Mouse (Mus musculus) cerebellum, postnatal 14 days (tissue): Measurements from ENCODE around the gene Pde9a.
"Not testable (repeated sequence)": the region's sequence is repeated elsewhere in the genome, so short reads cannot be mapped to it uniquely, and the experiment has no call there.

Experiments
- DNase-seq, 2 experiments: peaks; one replicate each; pipeline ENCODE4 v3.0.0; 2021; ENCODE audit warnings: mixed read lengths in 2 of 2

Pde9a gene

DNA sequence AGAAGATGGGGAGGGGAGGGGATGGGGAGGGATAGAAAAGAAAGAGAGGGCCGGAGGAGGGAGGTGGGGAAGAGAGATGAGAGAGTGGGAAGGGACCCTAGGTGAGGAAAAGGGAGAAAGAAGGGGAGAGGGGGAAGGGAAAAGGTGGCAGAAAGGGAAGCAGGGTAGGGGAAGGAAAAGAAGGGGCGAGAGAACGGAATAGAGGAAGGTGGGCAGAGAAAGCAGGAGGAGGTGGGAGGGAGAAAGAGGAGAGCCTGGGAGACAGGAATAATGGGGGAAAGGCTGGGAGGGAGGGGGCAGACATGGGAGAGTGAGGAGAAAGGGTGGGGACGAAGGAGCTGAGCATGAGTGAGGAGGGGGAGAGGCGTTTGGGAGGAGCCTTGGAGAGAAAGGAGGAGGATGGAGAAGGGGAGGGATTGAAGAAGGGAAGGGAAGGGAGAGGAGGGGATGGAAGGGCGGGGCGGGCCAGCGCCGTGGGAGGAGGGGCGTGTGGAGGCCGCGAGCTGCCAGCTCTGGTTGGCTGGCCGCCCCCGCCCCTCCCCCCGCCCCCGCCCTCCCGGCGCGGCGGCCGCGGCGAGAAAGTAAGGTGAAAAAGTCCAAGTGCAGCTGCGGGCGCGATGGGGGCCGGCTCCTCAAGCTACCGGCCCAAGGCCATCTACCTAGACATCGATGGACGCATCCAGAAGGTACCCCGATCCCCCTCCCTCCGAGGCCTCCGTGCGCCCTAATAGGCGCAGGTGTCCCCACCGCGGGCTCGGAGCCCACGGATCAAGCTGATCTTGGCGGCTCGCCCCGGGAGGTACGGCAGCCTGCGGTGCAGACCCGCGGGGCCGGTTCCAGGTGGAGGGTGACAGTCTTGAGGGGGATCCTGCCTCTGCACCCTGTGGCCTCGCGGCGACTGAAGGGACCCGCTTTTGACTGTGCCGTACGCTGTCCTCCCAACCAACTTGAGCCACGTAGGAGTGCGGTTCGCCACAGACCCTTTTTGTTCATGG is at the start of gene Pde9a:
TSS of gene Pde9a (plus strand) at position 540 of the 995 bp plus-strand sequence.
- peak; percentile 80 to 84 for DNase-seq

DNA sequence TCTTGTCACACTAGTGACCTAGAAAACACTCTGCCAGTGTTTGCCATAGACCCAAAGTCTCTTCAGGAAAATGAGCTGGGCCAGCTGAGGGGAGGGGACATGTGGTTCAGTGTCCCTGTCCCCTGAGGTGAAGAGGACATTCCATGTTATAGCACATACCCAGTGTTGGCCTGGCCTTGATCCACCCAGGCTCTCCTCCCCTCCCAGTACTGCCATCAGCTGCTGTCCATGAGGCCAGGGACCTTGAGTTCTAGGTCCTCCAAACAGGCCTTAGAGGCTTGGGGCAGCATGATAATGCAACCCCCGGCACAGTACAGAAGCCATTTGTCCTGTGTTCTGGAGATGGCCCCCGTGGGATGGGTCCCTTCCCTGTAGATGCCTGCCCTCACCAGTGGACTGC is 46.2 kb upstream of the Pde9a start:
- no peak for DNase-seq

DNA sequence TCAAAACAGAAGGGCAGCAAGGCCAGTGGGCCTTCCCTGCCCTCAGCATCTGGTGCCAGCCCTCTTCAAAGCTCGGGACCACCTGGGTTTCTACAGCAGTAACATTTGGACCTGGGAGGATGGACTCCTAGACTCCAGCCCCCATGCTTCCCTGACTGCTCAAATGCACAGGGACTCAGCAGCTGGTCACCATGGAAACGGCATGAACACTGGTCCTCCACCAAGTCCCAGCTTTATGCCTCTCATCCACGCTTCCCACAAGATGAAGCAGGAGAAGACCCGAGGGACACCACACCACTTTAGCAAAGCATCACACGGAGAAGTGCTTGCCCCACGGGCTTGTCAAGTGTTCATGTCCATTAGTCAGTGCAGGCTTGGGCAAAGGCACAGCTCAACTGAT is 43.8 kb upstream of the Pde9a start:
- no peak for DNase-seq

DNA sequence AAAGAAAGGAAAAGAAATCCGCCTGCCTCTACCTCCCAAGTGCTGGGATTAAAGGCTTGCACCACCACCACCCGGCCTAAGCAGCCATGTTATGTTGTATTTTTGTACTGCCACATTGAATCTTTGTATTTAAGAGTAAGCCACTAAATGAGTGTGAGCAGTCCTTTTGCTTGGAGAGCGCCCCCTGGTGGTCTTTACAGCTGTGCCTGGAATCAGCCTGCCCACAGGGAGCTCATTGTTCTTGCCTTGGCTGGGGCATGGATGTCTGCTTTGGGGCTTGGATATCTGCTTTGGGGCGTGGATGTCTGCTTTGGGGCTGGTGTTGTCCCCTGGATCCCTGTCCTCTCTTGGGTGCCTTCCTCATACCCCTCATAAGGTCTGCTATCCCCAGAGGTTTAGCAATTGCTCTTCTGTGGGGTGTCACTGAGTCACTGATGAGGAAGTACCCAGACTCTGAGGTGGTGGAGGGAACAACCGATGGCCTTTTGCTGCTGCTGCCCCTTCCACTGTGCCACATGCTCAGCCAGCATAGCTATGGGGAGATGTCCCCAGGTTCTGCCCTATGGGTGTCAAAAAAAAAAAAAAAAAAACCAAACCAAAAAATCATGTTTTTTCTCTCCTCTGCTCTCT is 41.7 kb upstream of the Pde9a start:
- DNase-seq = peak; percentile 83 to 89

DNA sequence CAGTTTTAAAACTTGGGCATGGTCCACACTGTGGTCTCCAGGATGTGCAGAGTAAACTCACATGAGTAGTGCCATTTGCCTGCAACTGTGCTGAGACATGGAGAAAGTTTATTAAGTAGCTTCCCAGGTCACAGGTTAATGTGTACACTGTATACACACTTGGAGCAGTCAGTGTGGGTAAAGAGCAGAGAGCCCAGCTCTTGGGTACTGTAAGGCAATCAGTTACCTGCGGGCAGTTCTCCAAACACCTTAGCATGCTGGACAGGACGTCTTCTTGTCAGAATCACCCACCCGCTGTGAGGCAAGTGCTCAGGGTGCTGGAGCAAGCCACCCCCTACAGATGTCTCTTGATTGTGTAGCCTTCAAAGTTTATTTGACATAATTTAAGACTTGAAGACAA is 41.2 kb upstream of the Pde9a start:
- DNase-seq = no peak

DNA sequence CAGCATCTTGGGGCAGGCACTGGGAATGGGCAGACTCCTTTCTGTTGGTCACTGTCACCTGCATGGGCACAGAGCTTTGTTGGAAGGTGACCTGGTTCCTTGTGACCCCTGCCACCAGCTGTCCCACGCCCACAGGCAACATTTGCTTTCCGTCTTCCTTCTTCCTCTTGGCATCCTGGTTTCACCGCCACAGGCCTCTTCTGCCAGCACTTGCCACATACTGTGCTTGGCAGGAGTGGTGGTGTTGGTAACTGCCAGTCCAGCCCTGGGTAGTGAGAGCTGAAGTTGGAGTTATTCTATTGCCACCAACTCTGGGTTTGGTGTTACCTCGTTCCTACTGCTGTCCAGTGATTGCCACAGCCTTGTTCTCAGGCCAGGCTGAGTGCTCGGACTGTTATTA is 37.9 kb upstream of the Pde9a start:
- no peak for DNase-seq

DNA sequence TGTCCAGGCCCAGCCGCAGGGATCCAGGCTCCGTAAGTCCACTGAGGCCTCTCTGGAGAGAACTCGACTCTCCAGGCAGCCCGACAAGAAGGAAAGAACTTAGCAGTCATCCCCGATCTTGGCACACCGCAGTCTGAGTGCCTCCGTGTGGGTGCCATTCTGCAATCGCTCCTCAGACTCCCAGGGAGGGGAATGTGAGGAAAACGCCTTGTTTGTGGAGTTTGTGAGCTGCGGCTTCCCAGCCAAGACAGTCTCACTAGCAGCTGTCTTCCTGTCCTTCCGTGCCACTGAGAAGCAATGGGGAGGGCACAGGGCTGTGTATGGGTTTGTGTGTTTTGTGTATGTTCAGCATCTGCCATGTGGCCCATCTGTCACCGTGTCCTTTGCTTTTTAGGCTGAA is 36.6 kb upstream of the Pde9a start:
- DNase-seq = no peak

DNA sequence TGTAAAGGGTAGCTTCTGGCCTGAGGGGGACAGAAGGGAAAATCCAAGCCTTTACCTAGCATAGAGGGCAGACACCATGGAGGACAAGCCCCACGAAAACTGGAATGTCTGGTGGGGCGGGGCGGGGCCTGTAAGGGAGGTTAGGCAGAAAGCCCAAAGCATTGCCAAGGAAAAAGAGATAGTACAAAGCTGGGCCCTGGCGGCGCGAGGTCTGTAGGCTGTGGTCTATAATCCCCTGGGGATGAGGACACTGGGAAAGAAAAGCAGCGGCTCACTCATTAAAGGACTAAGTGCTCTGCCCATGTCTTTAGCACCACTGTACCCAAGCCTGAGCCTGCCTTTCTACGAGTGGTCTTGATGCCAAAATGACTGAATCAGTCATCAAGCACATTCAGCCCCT is 34.0 kb upstream of the Pde9a start:
- no peak for DNase-seq

DNA sequence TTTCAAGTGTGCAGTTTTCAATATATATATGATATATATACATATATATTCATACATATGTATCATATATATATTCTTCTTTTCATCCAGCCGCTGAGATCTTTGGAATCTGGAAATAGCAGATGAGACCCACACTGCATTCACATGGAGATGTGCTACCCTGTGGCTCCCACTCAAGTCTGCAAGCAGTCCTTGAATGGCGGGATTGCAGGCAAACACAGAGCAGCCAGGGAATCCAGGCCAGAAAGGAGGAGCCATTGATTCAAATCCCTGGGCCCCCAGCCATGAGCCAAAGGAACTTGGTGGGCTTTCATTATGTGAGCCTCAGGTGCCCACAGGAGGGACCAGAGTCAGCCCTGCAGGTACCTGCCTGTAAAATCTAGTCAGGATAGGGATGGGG is 32.8 kb upstream of the Pde9a start:
- DNase-seq = no peak

DNA sequence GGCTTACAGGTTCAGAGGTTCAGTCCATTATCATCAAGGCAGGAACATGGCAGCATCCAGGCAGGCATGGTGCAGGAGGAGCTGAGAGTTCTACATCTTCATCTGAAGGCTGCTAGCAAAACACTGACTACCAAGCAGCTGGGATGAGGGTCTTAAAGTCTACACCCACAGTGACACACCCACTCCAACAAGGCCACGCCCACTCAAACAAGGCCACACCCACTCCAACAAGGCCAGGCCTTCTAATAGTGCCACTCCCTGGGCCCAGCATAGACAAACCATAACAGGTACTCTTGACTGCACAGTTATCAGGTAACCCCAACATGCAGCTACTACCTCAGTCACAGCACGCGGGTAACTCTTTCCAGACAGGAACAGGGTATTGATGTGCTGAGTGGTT is 31.3 kb upstream of the Pde9a start:
- not testable (repeated sequence) for DNase-seq

DNA sequence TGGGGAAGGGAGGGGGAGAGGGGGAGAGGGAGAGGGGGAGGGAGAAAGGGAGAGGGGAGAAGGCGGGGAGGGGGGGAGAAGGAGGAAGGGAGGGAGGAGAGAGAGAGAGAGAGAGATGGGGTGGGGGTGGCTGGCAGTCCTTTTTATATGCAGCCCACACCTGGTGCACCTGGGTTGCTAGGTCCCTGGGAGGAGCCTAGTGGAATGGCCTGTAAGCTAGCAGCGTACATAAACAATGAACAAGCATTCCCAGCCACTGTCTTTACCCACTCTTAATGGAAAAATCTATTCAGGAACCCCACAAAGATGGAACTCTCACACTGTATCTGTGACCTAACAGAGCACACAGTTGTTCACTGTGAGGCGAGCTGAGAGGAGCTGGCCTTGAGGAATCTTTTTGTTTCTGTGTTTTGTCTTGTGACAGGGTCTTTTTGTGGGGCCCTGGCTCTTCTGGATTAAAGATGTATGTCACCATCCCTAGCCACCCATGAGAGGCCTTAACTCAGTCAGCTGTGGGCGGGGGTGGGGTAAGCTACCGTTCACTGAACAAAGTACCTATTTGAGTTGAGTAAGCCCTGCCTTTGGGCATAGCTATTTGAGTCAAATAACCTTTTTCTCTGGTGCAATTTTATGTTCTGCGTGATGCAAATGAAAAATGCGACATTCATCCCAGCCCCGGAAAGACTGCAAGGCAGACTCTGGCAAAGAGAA is 30.1 kb upstream of the Pde9a start:
- no peak for DNase-seq

DNA sequence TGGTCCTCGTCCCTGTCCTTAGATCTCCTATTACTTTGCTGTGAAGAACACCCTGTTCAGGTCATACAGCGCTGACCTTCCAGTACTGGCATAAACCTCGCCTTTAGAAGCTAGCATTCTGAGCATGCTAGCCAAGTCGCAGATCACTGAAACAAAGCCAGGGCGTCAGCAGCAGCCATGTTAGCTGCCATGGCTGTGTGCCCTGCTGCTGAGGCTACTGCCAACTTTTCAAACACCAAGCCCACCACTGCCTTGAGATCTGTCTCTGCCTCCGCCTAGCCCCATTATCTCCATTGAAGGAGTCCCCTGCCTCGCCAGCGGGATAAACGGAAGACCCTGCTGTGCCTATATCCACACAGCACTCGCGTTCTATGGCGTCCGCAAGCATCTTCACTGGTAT is 25.4 kb upstream of the Pde9a start:
- DNase-seq = peak; percentile 84 to 86

DNA sequence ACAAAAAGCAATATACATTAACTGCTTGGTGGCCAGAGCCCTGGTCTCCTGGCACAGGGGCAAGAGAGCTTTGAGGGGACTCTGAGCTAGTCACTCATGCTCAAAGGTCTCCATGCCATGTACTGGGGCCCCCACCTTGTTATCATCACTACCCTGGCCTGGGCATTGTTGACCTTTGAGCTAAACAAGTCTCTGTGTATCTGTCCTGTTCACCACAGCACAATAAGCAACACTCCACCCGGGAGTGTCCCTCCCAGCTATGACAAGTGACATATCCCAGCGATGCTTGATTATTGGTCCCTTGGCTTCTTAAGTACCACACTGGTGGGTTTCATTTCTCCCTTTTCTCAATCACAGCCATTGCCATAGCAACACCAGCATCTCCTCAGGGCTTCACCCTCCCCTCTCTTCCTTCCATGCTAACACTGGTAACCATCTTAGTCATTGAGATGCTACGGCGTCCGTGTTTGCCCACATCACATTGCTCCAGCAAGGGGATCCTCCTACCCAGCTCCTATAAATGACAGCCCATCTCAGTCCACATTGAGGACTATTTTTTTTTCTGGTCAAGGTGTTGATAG is 20.3 kb upstream of the Pde9a start:
- DNase-seq = no peak

DNA sequence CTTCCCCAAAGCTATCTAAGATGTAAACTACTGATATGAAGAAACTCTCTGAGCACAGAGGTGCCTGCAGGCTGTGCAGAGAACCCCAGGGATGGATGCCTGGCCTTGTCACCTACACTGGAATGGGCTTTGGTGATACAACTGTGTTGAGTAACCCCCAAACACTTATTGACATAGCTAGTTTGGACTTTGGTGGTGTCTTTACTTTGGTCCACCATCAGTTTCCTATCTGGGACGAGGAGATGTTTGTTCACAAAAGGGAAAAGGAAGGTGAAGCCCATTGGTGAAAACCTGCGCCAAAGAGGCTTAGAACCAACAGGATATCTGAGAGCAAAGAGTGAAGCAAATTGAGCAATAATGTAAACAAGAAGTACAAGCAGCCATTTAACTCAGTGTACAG is 15.8 kb upstream of the Pde9a start:
- DNase-seq = no peak

DNA sequence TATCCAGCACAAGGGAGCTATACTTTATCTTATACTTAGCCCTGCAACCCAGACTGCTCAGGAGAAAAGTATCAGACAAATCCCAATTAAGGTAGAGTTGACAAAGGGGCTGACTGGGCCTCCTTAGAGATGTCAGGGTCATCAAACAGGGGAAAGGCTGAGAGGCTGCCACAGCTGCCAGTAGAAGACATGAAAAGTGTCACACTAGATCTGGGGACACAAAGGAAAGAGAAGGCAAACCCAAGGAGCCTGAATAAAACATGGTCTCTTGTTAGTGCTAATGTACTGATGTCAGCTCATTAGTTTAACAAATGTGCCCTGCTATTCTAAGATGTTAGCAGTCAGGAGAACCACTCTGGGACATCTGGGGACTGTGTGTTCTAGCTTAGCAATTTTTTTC is 15.1 kb upstream of the Pde9a start:
- DNase-seq = no peak

DNA sequence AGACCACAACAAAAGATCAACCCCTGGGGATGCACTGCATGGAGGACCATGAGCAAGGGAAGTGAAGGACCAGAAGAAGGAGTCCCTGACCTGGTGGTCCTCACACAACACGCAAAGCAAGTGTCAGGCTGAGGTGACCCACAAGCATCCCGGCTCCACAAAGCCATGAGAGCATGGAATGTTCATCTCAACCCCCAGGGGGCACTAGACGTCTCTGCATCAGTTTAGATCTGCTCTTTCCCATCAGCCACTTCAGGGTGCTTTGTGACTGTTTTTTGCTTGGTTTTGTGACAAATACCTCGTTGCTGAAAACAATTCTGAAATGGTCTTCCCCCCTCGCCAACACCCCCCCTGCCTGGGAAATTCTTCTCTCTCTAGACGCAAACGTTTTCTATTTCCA is 8.0 kb upstream of the Pde9a start:
- DNase-seq = peak; percentile 88 to 90

DNA sequence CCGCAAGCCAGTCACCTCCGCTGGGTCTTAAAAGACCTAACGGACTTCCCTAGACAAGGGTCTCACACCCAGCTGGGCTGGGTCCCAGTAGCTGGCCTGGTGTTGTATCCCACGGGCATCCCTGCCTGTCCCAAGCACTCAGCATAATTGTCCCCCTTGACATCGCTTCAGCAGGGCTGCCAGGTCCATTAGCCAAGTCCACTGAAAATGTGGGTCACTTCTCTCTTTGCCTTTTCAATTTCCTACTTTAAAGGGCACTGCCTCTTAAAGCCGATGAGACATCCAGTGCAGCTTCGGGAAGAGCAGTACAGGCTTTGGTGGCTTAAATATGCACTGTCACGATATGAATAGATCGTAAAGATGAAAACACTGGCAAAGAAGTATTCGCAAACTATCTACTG is 7.6 kb upstream of the Pde9a start:
- peak; percentile 57 to 58 for DNase-seq

DNA sequence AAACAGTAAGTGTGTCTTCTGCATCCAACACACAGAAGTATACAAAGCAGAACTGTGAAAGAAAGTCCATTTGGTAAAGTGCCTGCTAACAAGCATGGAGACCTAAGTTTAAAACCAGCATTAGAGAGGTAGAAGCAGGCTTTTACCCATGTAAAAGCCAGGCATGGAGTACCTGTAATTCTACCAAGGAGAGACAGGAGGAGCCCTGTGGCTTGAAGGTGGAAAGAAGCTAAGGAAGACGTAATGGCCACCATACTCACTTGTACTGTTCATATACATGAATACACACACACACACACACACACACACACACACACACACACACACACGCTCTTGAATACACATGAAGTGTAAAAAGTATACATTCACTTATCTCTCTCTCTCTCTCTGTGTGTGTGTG is 6.9 kb upstream of the Pde9a start:
- DNase-seq = no peak

DNA sequence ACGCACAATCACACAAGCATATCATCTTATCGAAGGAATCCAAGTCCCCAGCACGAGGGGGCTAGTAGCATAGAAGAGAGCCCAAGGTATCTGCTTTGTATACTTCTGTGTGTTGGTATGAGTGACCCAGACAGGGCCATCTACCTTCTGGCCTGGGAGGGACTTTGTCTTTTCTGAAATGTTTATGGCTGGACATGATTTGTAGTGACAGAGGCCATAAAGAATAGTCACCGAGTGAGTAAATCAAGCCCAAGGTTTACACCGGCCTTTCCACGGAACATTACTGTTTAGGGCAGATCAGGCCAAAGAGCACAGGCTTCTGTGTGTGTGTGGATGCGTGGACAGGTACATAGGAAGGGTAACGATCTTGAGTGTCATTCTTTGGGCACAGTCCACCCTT is 6.1 kb upstream of the Pde9a start:
- DNase-seq = no peak

DNA sequence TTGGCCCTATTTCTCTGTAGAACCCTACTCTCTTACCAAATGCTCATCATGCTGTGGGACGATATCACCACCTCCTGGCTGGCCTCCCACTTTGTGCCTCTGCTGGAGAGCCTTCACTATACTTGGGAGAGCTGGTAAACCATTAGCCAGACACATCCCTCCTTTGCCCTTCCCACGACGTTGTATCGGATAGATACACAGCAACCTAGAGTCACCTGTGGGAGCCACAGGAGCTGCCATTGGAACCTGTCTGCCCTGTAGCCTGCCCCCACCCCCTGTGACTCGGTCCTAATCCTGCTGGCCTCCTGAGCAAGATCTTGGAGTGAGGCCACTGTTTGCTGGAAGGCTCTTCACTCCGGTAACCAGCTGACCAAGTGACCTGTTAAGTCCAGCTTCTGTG is 2.7 kb upstream of the Pde9a start:
- DNase-seq = peak in 1 of 2 experiments; percentile 35

DNA sequence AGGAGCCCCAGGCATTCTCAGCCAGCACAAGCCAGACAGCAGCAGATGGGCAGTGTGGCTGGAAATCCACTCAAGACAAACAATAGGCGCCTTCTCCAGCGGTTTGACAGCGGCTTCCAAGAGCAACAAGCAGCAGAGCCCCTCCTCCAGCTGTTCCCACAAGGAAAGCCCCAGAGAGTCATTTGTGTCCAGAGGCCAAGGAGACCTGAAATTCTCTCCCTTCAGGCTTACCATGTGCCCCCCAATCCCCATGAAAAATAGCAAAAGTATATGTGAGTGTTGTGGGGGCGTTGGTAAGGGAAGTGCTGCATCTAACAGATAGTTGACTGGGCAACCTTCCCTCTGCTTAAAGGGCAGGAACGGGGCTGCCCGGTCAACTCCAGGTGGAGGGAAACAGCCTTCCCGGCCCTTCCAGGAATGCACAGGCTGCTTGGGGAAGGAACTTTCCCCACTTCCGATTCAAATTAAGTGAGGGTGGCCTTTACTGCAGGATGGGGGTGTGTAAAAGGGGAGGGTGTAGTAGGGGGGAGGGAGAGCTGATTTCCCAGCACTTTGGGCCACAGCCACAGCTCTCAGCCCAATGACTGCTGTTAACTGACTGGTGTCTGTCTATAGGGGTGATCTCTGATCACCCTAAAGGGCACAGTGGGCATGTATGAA is 912 bp upstream of the Pde9a start:
- DNase-seq = no peak

DNA sequence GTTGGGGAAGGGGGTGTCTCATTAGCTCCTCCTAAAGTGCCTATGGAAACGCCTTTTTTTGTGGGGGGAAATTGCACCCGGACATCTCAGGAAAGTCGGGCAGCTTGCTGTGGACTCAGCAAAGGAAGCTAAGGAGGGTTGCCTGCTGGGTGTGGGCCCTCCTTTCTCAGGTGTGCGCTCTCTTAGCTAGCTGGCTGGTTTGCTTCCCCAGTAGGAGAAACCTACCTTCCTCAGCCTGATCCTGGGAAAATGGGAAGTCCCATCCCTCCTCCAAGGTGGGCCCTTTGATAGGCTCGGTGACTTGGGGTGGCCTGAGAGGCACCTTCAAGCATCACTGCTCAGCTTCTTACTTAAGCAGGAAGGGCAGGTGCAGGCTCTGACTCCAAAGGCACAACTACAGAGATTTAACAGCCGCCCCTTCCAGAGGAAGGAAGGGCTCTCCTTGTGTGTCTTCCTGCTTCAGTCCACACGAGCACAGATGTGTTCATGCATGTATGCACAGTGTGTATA is 811 bp downstream of the Pde9a start:
- peak; percentile 30 to 48 for DNase-seq
